Mouse (Mus musculus) retina, embryonic 14.5 days (tissue): Measurements from ENCODE around the gene Smc3.
A peak's percentile ranks its signal among the peaks of the same experiment; 100 is the strongest.
"Not testable (repeated sequence)": the region's sequence is repeated elsewhere in the genome, so short reads cannot be mapped to it uniquely, and the experiment has no call there.

ENCODE experiments used
- DNase-seq: peaks from one replicate; pipeline ENCODE4 v3.0.0-alpha.2; 2015; ENCODE audit warnings: low spot score

The Smc3 gene

DNA sequence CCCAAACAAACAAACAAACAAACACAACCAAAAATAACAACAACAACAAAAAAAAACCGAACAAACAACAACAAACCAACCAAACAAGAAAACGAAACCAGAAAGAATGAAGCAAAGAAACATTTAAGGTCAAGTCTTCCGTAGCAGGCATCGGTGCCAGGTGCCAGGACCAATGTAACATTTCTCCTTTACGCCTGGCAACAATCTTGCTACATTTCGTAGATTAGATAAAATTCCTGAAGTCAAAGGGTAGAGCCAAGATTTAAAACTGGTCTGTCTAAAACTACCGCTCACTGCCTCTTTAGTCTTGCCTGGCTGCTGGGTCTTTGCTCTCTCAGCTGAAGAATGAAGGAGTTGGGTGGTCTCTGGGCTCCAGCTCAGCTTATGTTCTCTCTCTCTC is 24.1 kb upstream of the Smc3 start:
- DNase-seq = no peak

DNA sequence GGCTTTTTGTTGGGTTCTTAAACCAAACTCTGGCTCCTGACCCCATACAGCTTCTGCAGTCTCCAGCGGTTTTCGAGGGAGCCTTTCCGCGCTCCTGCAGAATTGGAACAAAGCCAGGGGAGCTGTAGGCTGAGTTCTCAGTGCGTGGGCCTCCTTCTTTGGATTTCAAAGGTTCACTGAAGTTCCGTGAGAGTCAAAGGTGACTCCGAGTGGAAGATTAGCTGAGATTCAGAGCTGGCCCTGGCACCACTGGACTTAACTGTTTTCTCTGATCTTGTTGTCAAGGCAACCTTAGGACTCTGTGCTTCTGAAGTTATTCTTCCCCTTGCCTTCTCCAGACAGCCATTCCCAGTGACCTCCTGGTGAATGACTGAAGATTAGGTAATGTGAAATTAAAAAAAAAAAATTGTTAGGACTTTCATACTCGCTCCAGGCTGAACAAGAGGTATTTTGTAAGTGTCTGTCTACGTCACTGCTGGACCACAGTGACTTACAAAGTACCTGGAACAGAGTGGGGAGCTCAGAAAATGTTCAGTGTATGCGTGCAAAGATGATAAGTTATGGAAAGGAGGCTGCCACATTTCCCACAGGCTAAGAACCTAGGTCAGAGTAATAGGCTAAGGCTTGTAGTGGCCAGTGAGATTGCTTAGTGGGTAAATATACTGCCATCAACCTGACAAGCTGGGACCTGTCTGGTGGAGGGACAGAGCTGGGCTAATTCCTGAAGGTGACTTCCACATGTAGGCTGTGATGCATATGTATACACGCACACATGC is 23.0 kb upstream of the Smc3 start:
- DNase-seq = no peak

GRCm38 (mm10) chr19:53578597-53579252 is 21.5 kb upstream of the Smc3 start:
- peak; percentile 90 for DNase-seq

DNA sequence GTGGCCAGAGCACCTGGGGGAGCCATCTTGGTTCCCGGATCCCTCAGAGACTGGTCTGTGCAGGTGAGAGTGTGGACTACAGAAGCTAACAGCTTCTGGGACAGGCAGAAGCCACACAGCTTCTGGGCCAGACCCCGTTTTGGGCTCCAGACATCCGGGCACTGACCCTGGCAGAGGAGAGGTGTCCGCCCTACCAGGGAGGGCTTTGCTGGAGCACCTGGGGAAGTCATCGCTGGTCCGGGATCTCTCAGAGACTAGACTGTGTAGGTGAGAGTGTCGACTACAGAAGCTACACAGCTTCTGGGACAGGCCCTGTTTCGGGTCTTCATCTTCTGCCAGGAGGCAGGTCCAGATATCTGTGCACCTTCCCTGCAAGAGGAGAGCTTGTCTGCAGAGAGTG is 19.9 kb upstream of the Smc3 start:
- not testable (repeated sequence) for DNase-seq

DNA sequence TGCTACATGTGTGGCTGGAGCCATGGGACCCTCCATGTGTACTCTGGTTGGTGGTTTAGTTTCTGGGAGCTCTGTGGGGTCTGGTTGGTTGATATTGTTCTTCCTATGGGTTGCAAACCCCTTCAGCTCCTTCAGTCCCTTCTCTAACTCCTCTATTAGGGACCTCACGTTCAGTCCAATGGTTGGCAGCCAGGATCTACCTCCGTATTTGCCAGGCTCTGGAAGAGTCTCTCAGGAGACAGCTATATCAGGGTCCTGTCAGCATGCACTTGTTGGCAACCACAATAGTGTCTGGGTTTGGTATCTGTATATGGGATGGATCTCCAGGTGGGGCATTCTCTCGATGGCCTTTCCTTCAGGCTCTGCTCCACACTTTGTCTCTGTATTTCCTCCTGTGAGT is 12.5 kb upstream of the Smc3 start:
- DNase-seq = not testable (repeated sequence)

GRCm38 (mm10) chr19:53588968-53589367 is 11.2 kb upstream of the Smc3 start, which contains the start of gene Nutf2-ps1:
Gene Nutf2-ps1, minus strand, starts transcription at chr19:53589068.
- not testable (repeated sequence) for DNase-seq

DNA sequence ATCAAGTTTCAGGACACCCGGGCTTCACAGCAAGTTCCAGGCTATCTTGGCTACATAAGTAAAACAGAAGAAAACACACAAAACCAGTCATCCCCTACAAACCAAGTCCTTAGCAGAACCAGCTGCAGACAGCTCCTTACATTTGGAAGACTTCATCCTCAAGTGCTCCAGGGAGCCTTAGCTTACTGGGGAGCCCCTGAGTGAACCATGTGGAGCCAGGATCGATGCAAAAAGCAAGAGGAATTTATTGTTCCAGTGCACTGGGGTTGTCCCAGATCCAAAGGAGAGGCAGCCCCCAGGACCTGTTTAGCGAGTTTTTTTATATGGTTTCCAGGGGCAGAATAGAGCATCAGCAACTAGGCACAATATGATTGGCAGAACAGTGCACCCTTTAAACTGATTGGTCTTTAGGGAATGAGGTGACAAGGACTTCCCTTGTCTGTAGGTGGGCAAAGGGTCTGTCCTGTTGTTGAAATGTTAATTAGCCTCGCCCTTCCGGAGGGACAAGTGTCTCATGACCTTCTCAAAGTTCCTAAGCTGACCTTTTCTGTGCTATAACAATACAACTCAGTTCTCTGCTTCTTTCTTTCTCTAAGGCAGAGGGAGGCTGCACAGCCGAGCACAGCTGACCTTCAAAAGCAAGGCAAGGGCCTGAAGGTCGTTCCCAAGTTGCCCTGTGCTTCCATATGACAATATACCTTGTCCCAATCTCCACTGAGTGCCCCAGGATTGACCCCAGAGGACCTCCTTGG is 3.3 kb upstream of the Smc3 start:
- DNase-seq = no peak

DNA sequence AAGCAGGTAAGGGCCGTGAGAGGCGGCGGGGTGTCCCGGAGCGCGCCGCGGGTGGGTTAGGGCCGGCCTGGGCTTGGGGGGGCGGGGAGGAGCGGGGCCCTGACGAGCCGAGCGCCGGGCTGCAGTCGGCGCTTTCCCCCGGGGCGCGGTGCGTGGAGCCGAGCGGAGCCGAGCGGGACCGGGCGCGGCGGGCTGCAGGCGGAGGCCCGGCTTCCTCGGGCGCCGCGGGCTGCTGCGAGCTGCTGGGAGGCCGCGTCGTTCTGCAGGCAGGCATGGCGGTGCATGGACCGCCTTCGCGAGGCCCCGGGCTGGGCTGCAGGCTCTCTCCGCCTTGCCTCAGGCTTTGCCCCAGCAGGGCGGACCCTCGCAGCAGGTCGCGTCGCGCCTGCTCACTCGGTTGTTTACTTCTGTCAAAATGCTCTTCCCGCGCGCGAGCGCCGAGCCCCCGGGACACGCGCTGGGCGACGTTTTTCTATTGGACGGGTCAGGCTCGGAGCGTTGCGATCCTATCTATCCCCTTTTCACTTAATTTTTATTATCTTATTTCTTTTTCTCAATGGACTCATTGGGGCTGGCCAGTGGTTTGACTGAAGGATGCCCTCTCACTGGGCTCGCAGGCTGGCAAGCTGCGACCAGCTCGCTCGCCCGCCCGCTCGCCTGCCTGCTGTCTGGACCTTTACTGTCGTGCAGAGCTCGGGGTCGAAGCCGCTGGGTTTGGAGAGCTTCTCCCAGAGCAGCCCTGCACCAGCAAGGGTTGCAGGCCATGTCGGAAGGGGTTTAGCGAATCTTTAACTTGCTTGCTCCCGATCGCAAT is 558 bp downstream of the Smc3 start:
- DNase-seq = peak; percentile 61

- no peak for DNase-seq
Observed at GRCm38 (mm10) chr19:53601363-53601655, 1.1 kb downstream of the Smc3 start.

GRCm38 (mm10) chr19:53608921-53609320 is 8.7 kb downstream of the Smc3 start:
- DNase-seq = peak; percentile 78

- DNase-seq = no peak
Observed at GRCm38 (mm10) chr19:53621681-53622080, 21.5 kb downstream of the Smc3 start.

DNA sequence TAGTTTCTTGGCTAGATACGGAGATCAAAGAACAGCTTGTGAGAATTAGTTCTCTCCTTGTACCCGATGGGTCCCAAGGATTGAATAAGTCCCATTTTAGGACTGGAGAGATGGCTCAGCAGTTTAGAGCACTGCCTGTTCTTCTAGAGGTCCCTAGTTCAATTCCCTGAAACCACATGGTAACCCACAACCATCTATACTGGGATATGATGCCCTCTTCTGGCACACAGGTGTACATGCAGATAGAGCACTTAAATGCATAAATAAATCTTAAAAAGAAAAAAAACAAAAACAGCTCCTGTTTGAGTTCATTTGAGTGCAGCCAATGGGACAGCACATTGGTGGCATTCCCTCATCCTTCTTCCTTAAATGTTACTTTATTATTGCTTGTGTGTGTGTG is 37.8 kb downstream of the Smc3 start:
- no peak for DNase-seq

DNA sequence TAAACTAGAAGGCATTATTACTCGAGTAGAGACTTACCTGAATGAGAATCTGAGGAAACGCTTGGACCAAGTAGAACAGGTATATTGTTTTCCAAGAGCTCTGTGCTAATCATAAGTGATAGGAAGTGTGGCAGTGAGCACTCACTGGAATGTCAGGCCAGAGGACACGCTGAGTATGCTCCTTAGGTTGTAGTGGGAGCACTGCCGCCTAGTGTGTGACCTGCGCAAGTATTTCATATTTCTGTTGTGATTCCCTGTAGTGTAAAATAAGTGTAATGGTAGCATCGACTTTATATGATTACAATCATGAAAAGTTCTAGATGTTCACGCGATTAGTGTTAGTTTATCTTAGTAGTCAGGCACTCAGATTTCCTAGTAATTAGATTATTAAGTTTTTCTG is 38.5 kb downstream of the Smc3 start:
- no peak for DNase-seq

- DNase-seq = peak; percentile 23
Observed at GRCm38 (mm10) chr19:53644020-53644595, 43.9 kb downstream of the Smc3 start.

GRCm38 (mm10) chr19:53647301-53647700 is 47.1 kb downstream of the Smc3 start:
- DNase-seq = no peak

DNA sequence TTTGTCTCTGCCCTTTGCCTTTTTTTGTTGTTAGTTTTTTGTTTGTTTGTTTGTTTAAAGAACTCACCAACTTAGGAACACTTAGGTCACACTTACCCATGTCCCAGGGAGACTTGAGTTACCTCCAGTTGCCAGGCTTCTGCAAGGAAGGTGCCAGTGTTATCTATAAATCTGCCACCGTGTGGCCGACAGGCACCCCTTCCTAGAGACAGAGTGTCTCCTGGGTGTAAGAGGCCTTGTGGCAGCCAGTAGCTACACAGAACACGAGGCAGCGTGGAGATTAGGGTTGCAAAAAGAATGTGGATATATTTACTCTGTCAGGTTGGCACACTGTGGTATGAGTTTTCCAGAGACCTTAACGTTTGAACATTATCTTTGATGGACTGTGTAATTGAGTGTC is 47.9 kb downstream of the Smc3 start:
- DNase-seq = peak; percentile 23

- peak; percentile 91 for DNase-seq
Observed at GRCm38 (mm10) chr19:53648802-53649236, 48.6 kb downstream of the Smc3 start.

- DNase-seq = peak; percentile 52
Observed at GRCm38 (mm10) chr19:53649361-53649760, 49.2 kb downstream of the Smc3 start.

DNA sequence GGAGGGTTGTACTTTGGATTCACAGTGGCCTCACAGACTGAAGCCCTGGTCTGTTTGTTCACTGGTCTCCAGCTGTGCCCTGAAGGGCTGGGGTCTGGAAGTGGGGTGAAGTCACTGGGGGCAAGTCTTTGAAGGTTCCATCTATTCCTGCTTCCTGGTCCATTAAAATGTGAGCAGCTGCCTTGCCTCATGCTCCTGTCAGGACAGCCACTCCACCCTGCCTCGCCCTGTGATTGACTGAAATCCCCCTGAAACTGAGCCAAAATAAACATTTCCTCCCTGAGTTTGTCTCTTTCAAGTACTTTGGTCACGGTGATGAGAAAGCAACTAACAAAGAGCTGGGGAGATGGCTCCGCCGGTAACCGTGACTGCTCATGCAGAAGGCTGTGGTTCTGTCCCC is 49.6 kb downstream of the Smc3 start:
- no peak for DNase-seq

DNA sequence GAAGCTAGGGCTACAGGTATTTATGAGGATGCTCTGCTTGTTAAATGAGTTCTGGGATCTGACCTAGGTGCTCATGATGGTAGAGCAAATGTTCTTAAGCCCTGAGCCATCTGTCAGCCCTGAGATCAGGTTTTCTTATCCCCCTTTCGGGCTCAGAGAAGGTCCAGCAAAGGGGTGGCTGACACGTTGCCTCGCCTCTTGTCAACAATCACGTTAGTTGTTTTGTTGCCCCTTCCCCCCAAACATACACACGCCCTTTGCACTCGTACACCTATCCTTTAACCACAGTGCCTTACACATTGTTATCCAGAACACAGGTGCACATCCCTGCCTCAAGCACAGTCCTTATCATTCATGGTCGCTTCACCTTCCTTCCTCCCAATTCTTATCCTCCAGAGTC is 50.7 kb downstream of the Smc3 start:
- no peak for DNase-seq

- DNase-seq = no peak
Observed at GRCm38 (mm10) chr19:53652267-53652666, 52.1 kb downstream of the Smc3 start.
